Mouse (Mus musculus) liver, postnatal 0 days (tissue): ENCODE measurements around the gene Atp5g3. TPM values are rescaled to one million over a fixed set of nuclear protein-coding genes. Genes with fewer than 3 reads are reported as not detected.
A peak's percentile ranks its signal among the peaks of the same experiment; 100 is the strongest.

ENCODE experiments used
- ATAC-seq: fragments of 200-750 bp; cut with Nextera tagmentation; 2 replicates; pipeline ENCODE4 v1.8.0; 2017; ENCODE audit warnings: mild to moderate bottlenecking, moderate library complexity
- DNase-seq: peaks from one replicate; pipeline ENCODE4 v3.0.0-alpha.2; 2016
- H3K27ac ChIP-seq: fragments of 300-500 bp; sonication (generic); 2 replicates; pipeline ENCODE4 v1.5.1; 2014; ENCODE audit warnings: antibody characterized with exemption, moderate library complexity, mild to moderate bottlenecking, low read depth
- H3K27me3 ChIP-seq: fragments of 300-500 bp; sonication (generic); 2 replicates; pipeline ENCODE4 v1.6.1; 2014; ENCODE audit warnings: low read length, control low read depth, mixed read lengths; ENCODE audit not compliant: insufficient read depth
- H3K36me3 ChIP-seq: fragments of 300-500 bp; sonication (generic); replicated peaks from 2 replicates; pipeline ENCODE4 v1.6.1; 2014; ENCODE audit warnings: mild to moderate bottlenecking, control low read depth, low read length, moderate library complexity, mixed read lengths; ENCODE audit not compliant: insufficient read depth
- H3K4me1 ChIP-seq: fragments of 300-500 bp; sonication (generic); 2 replicates; pipeline ENCODE4 v1.6.1; 2014; ENCODE audit warnings: antibody characterized with exemption, mild to moderate bottlenecking, control low read depth; ENCODE audit not compliant: insufficient read depth
- H3K4me2 ChIP-seq: fragments of 300-500 bp; sonication (generic); 2 replicates; pipeline ENCODE4 v1.6.1; 2014; ENCODE audit warnings: low read depth, mild to moderate bottlenecking, low read length, moderate library complexity, mixed read lengths
- H3K4me3 ChIP-seq: fragments of 300-500 bp; sonication (generic); 2 replicates; pipeline ENCODE4 v1.5.1; 2014; ENCODE audit warnings: low read depth, low read length
- H3K9ac ChIP-seq: fragments of 300-500 bp; sonication (generic); replicated peaks from 2 replicates; pipeline ENCODE4 v1.6.1; 2014; ENCODE audit warnings: mild to moderate bottlenecking, moderate library complexity
- H3K9me3 ChIP-seq: fragments of 300-500 bp; sonication (generic); 2 replicates; pipeline ENCODE4 v1.6.1; 2016; ENCODE audit warnings: mild to moderate bottlenecking, control low read depth, low read length, mixed read lengths
- CTCF ChIP-seq: sonication (generic); IDR thresholded peaks from 2 replicates; pipeline ENCODE4 v1.5.1; 2016; ENCODE audit warnings: antibody characterized with exemption, low read depth
- EP300 ChIP-seq: IDR thresholded peaks from 2 replicates; pipeline ENCODE4 v1.6.1; 2016; ENCODE audit warnings: antibody characterized with exemption, low read depth, mild to moderate bottlenecking
- WGBS: fragments of 180-500 bp; shearing (Covaris S2); extraction: QIAGEN DNeasy Blood & Tissue Kit; methylation state at CpG from one replicate; pipeline ENCODE4 v1.1.7; 2014; ENCODE audit not compliant: insufficient replicate concordance; 5-methylcytosine and 5-hydroxymethylcytosine counted together
- polyA plus RNA-seq: library from polyadenylated mRNA; unstranded; fragments of >200 nt; fragmentation: Nextera tagmentation; extraction: Ambion mirVana; gene quantifications from 2 replicates; pipeline ENCODE4 v1.2.1, GENCODE M21; 2015

Atp5g3 gene
- polyA plus RNA-seq, 1 experiment from 2014 or later = 1,436 TPM

GRCm38 (mm10) chr2:73885997-73886396 lies 25.1 kb downstream of the Atp5g3 start:
- H3K27ac ChIP-seq = no peak overlapping the region
- 0 out of 2 replicates have a peak, but pooled peaks cover 2% of the 10 kb centered on the region for H3K36me3 ChIP-seq
- no peaks in the 10 kb centered on the region for H3K27me3 ChIP-seq
- no peak for TF ChIP-seq CTCF
- no peak for TF ChIP-seq EP300
- no peak for ATAC-seq
- H3K9me3 ChIP-seq = no peaks in the 10 kb centered on the region
- no peak overlapping the region for H3K9ac ChIP-seq
- no peak overlapping the region for H3K4me3 ChIP-seq
- no peak for DNase-seq
- 67% methylated on average over 2 of the region's 2 CpGs for WGBS
- H3K4me1 ChIP-seq = peaks cover 4% of the 10 kb centered on the region; the same call in 1 of the 2 replicates
- no peak overlapping the region for H3K4me2 ChIP-seq

GRCm38 (mm10) chr2:73877891-73878290 lies 33.2 kb downstream of the Atp5g3 start:
- TF ChIP-seq CTCF (no peak), EP300 (no peak)
- H3K9me3 ChIP-seq = no peaks in the 10 kb centered on the region
- whole genome bisulfite sequencing = 80% methylated on average over 2 of the region's 2 CpGs

GRCm38 (mm10) chr2:73867764-73868487 lies 43.2 kb downstream of the Atp5g3 start:
- Histone ChIP-seq H3K4me2 (no peak overlapping the region), H3K4me1 (no peaks in the 10 kb centered on the region), H3K36me3 (peaks cover 5% of the 10 kb centered on the region; the same call in 1 of the 2 replicates), H3K4me3 (no peak overlapping the region), H3K27ac (no peak overlapping the region), H3K27me3 (no peaks in the 10 kb centered on the region), H3K9ac (no peak overlapping the region), H3K9me3 (no peaks in the 10 kb centered on the region)
- ATAC-seq = peak; percentile 65
- 79% methylated on average over 16 of the region's 16 CpGs for WGBS
- peak; percentile 58 for DNase-seq
- TF ChIP-seq EP300 (no peak), CTCF (peak; percentile 70)

More at GRCm38 (mm10) chr2:73877891-73878290, 33.2 kb downstream of the Atp5g3 start:
- Histone ChIP-seq H3K36me3 (peaks cover 7% of the 10 kb centered on the region; the same call in 1 of the 2 replicates), H3K9ac (no peak overlapping the region), H3K4me3 (no peak overlapping the region), H3K4me2 (no peak overlapping the region), H3K4me1 (peaks cover 2% of the 10 kb centered on the region; the same call in 1 of the 2 replicates), H3K27ac (no peak overlapping the region), H3K27me3 (no peaks in the 10 kb centered on the region)
- ATAC-seq (no peak), DNase-seq (no peak)

- ATAC-seq = no peak
- WGBS = 79% methylated on average over 4 of the region's 4 CpGs
Measured at GRCm38 (mm10) chr2:73860046-73860624, 51.0 kb downstream of the Atp5g3 start.

More at GRCm38 (mm10) chr2:73860046-73860624, 51.0 kb downstream of the Atp5g3 start:
- H3K36me3 ChIP-seq = no peaks in the 10 kb centered on the region
- no peaks in the 10 kb centered on the region for H3K4me1 ChIP-seq
- no peaks in the 10 kb centered on the region for H3K27me3 ChIP-seq
- H3K4me2 ChIP-seq = no peak overlapping the region
- TF ChIP-seq EP300 (no peak), CTCF (no peak)
- DNase-seq = no peak
- H3K9ac ChIP-seq = no peak overlapping the region
- H3K4me3 ChIP-seq = no peak overlapping the region
- no peak overlapping the region for H3K27ac ChIP-seq
- H3K9me3 ChIP-seq = no peaks in the 10 kb centered on the region

Other genes starting within 250 kb of the Atp5g3 start
- 0.26 and 0.31 TPM in 2 replicates for gene Chn1, start 136.0 kb downstream of the Atp5g3 start, polyA plus RNA-seq
- gene Atf2, start 18.7 kb downstream of the Atp5g3 start, polyA plus RNA-seq = 14.4 and 14.9 TPM in 2 replicates